In the genomic region with DNA sequence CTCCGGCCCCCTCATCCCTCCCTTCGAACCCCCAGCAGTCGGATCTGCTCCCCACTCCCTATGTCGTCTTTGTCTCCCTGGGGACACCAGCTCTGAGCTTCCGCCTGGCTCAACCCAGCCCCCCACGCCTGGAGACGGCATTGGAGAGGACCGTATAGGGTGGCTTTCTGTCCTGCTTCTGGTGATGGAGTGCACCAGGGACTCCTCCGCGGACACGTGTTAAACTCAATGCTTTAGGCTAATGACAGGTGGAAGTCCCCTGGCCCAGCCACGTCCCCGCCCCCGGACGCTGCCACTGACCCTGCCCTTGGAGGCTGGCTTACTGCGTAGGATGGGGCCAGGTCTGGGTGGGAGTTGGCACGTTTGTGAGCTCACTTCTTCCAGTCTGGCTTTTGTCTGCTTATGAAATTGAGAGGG, we compare ENCODE assay signal across 8 mouse cellular contexts. TPM values are rescaled to one million over a fixed set of nuclear protein-coding genes. Genes with fewer than 3 reads are reported as not detected.
DNase-seq lines count a peak whose midpoint lies in the region; ATAC-seq lines count a peak whose summit lies in the region.

No protein-coding gene starts in this region.

- peaks cover 9% of the 10 kb centered on the region; the same call in 1 of the 2 replicates for H3K4me1 ChIP-seq in forebrain, embryonic 14.5 days (ENCODE audit: control insufficient read depth, insufficient read depth, low read length)
- peaks cover 12% of the 10 kb centered on the region for H3K4me1 ChIP-seq in midbrain, embryonic 14.5 days (ENCODE audit: control insufficient read depth, insufficient read depth, low read length)

- under 1% methylated on average over 17 of the region's 17 CpGs for WGBS in forebrain, embryonic 14.5 days
- WGBS in midbrain, embryonic 14.5 days = 0% methylated on average over 17 of the region's 17 CpGs

- intact Hi-C loops in gastrocnemius, postnatal 14 days (cut with DNase I; ENCODE audit: low total_unique reads) = no loop called here

- peak; percentile 20 for DNase-seq in layer of hippocampus, adult 9-11 months
- no peak for DNase-seq in layer of hippocampus, adult 9-10 months (ENCODE audit: low spot score)
- peak; percentile 28 for DNase-seq in forebrain, embryonic 14.5 days (ENCODE audit: low spot score)
- peak; percentile 44 to 64 for DNase-seq in kidney, postnatal 4 days
- peak; percentile 49 for DNase-seq in midbrain, embryonic 14.5 days
- no peak for DNase-seq in thymus, adult 18-20 months
- no peak for DNase-seq in gastrocnemius, postnatal 14 days

- peak; percentile 23 for ATAC-seq in activated CD4-positive, CD25-positive, alpha-beta regulatory T cell, adult 4 months
- peak; percentile 63 for ATAC-seq in forebrain, embryonic 14.5 days
- ATAC-seq in midbrain, embryonic 14.5 days (ENCODE audit: low FRiP score, low TSS enrichment) = no peak; the same call in 1 of the 2 replicates

- H3K9ac ChIP-seq in forebrain, embryonic 14.5 days (ENCODE audit: low read length) = peak overlapping the region; percentile 86
- peak overlapping the region; percentile 91 for H3K9ac ChIP-seq in midbrain, embryonic 14.5 days (replicated peaks; ENCODE audit: low read length)

- H3K27me3 ChIP-seq in forebrain, embryonic 14.5 days (replicated peaks; ENCODE audit: control insufficient read depth, insufficient read depth, low read length) = no peaks in the 10 kb centered on the region
- no peaks in the 10 kb centered on the region for H3K27me3 ChIP-seq in midbrain, embryonic 14.5 days (ENCODE audit: control insufficient read depth, insufficient read depth, low read length)

- H3K4me3 ChIP-seq in forebrain, embryonic 14.5 days (ENCODE audit: low read depth, low read length) = peak overlapping the region; percentile 81
- peak overlapping the region; percentile 96 for H3K4me3 ChIP-seq in midbrain, embryonic 14.5 days (replicated peaks; ENCODE audit: low read depth, low read length)

- H3K4me2 ChIP-seq in forebrain, embryonic 14.5 days (ENCODE audit: low read length) = peak overlapping the region; percentile 89
- H3K4me2 ChIP-seq in midbrain, embryonic 14.5 days (ENCODE audit: low read length) = peak overlapping the region; percentile 73

- H3K9me3 ChIP-seq in forebrain, embryonic 14.5 days (replicated peaks; ENCODE audit: control insufficient read depth, low read length) = no peaks in the 10 kb centered on the region
- no peaks in the 10 kb centered on the region for H3K9me3 ChIP-seq in midbrain, embryonic 14.5 days (ENCODE audit: control insufficient read depth, low read length)

- H3K36me3 ChIP-seq in forebrain, embryonic 14.5 days (ENCODE audit: control insufficient read depth, insufficient read depth, low read length) = peaks cover 35% of the 10 kb centered on the region
- peaks cover 38% of the 10 kb centered on the region for H3K36me3 ChIP-seq in midbrain, embryonic 14.5 days (ENCODE audit: control insufficient read depth, insufficient read depth, low read length)

- no peak overlapping the region; the same call in 1 of the 2 replicates for H3K27ac ChIP-seq in forebrain, embryonic 14.5 days (ENCODE audit: low read depth, low read length)
- H3K27ac ChIP-seq in midbrain, embryonic 14.5 days (replicated peaks; ENCODE audit: low read depth, low read length) = peak overlapping the region; percentile 75

RNA-seq across cellular contexts. Expression of a gene that starts 0.5 kb away (rescaled TPM):
- polyA plus RNA-seq in activated CD4-positive, CD25-positive, alpha-beta regulatory T cell, adult 4 months (2017; shearing (Covaris generic)) = 10 to 100 TPM; 37.1 to 53.3 TPM
- polyA plus RNA-seq in forebrain, embryonic 14.5 days (2014; fragmentation: Nextera tagmentation; extraction: Ambion mirVana) = 103 and 107 TPM in 2 replicates
- polyA plus RNA-seq in midbrain, embryonic 14.5 days (2014; fragmentation: Nextera tagmentation; extraction: Ambion mirVana) = 101 and 103 TPM in 2 replicates
- 10 to 100 TPM; 60.9 to 61.2 TPM for total RNA-seq in gastrocnemius, postnatal 14 days (2021)

RNA-seq across cellular contexts. Expression of a gene that starts 8.4 kb away (rescaled TPM):
- polyA plus RNA-seq in activated CD4-positive, CD25-positive, alpha-beta regulatory T cell, adult 4 months (2017; shearing (Covaris generic)) = 1 to 10 TPM; 2.1 to 2.5 TPM
- polyA plus RNA-seq in forebrain, embryonic 14.5 days (2014; fragmentation: Nextera tagmentation; extraction: Ambion mirVana) = 0.94 and 1.1 TPM in 2 replicates
- 1.3 and 1.7 TPM in 2 replicates for polyA plus RNA-seq in midbrain, embryonic 14.5 days (2014; fragmentation: Nextera tagmentation; extraction: Ambion mirVana)
- 1 to 10 TPM; 1.2 to 1.3 TPM for total RNA-seq in gastrocnemius, postnatal 14 days (2021)

RNA-seq across cellular contexts. Expression of a gene that starts 13.9 kb away (rescaled TPM):
- not detected for polyA plus RNA-seq in activated CD4-positive, CD25-positive, alpha-beta regulatory T cell, adult 4 months (2017; shearing (Covaris generic))
- 0.08 and 0.10 TPM in 2 replicates for polyA plus RNA-seq in forebrain, embryonic 14.5 days (2014; fragmentation: Nextera tagmentation; extraction: Ambion mirVana)
- polyA plus RNA-seq in midbrain, embryonic 14.5 days (2014; fragmentation: Nextera tagmentation; extraction: Ambion mirVana) = 0.04 TPM in 1 of 2 replicates, not detected in the other
- 10 to 100 TPM; 20.7 to 21.7 TPM for total RNA-seq in gastrocnemius, postnatal 14 days (2021)

RNA-seq across cellular contexts. Expression of a gene that starts 14.4 kb away (rescaled TPM):
- 10 to 100 TPM; 79.0 to 81.0 TPM for polyA plus RNA-seq in activated CD4-positive, CD25-positive, alpha-beta regulatory T cell, adult 4 months (2017; shearing (Covaris generic))
- 172 and 177 TPM in 2 replicates for polyA plus RNA-seq in forebrain, embryonic 14.5 days (2014; fragmentation: Nextera tagmentation; extraction: Ambion mirVana)
- 148 and 193 TPM in 2 replicates for polyA plus RNA-seq in midbrain, embryonic 14.5 days (2014; fragmentation: Nextera tagmentation; extraction: Ambion mirVana)
- total RNA-seq in gastrocnemius, postnatal 14 days (2021) = 10 to 100 TPM; 70.7 to 72.9 TPM

RNA-seq across cellular contexts. Expression of a gene that starts 37.6 kb away (rescaled TPM):
- polyA plus RNA-seq in activated CD4-positive, CD25-positive, alpha-beta regulatory T cell, adult 4 months (2017; shearing (Covaris generic)) = 100 to 1,000 TPM; 109 to 144 TPM
- polyA plus RNA-seq in forebrain, embryonic 14.5 days (2014; fragmentation: Nextera tagmentation; extraction: Ambion mirVana) = 237 and 260 TPM in 2 replicates
- polyA plus RNA-seq in midbrain, embryonic 14.5 days (2014; fragmentation: Nextera tagmentation; extraction: Ambion mirVana) = 221 and 243 TPM in 2 replicates
- total RNA-seq in gastrocnemius, postnatal 14 days (2021) = 10 to 100 TPM; 70.0 to 73.4 TPM

Comparison
In these comparisons a context has a peak if more than half of its experiments do, and no peak if none do; other contexts are left out.
1. DNase-seq: peak in layer of hippocampus, adult 9-11 months (single experiment), forebrain, embryonic 14.5 days (single experiment), kidney, postnatal 4 days (2 of 2) and midbrain, embryonic 14.5 days (single experiment); none in layer of hippocampus, adult 9-10 months (single experiment), thymus, adult 18-20 months (0 of 2) and gastrocnemius, postnatal 14 days (single experiment).